Mouse (Mus musculus): ENCODE data around the gene Madcam1.

GRCm38 (mm10) chr10:79709307-79709706 is 44.9 kb downstream of the Madcam1 start:
- TF ChIP-seq POLR2A (IDR thresholded peaks at IDR 0.05; ENCODE audit: low read depth, low read length): no peak
- TF ChIP-seq CTCF (IDR thresholded peaks at IDR 0.05; ENCODE audit: extremely low read depth, insufficient read depth, insufficient read length, insufficient replicate concordance): no peak

Measured in spleen, adult 2 months (tissue).